Mouse (Mus musculus) spleen, adult 2 months (tissue): ENCODE measurements around the gene Ifnlr1.

Source experiments
- CTCF ChIP-seq: fragments of 200-500 bp; IDR thresholded peaks from 2 replicates; pipeline ENCODE4 v1.5.1; 2011; ENCODE audit warnings: mild to moderate bottlenecking, inconsistent platforms; ENCODE audit not compliant: insufficient read depth, insufficient read length, insufficient replicate concordance; ENCODE audit errors: extremely low read depth
- POLR2A ChIP-seq: fragments of 200-500 bp; IDR thresholded peaks from 2 replicates; pipeline ENCODE4 v1.6.1; 2011; ENCODE audit warnings: low read depth, low read length, inconsistent platforms

DNA sequence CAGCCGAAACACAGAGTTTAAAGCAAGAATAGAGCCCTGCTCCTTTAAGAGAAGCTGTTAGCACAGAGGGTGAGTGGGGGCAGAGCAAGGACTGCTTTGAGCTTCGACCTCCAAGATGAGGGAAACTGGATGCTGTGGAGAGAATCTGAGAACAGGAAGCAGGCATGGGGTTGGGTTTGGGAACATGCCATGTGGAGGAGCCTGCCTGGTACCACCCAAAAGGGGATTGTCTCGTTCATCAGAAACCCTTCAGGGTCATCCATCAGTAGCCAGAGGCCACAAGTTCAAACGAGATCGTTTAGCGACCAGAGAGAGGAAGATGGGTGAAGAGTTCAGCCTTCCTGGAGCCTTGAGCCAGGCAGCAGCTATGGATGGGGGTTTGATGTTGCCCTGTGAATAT is 57.4 kb downstream of the Ifnlr1 start:
- no peak for TF ChIP-seq POLR2A
- no peak for TF ChIP-seq CTCF
